Mouse (Mus musculus) small intestine, adult 2 months (tissue): Measurements from ENCODE around the gene Scd1. TPM values are rescaled to one million over a fixed set of nuclear protein-coding genes. Genes with fewer than 3 reads are reported as not detected.
A peak's percentile ranks its signal among the peaks of the same experiment; 100 is the strongest.

Experiments used
- H3K27ac ChIP-seq: fragments of 200-500 bp; 2 replicates; pipeline ENCODE4 v1.5.1; 2012; ENCODE audit warnings: low read depth, low read length, control low read depth, inconsistent platforms; ENCODE audit not compliant: insufficient read depth
- H3K27me3 ChIP-seq: fragments of 200-500 bp; 2 replicates; pipeline ENCODE4 v1.6.1; 2012; ENCODE audit warnings: mild to moderate bottlenecking, moderate library complexity, low read length, inconsistent platforms; ENCODE audit not compliant: control insufficient read depth, insufficient read depth
- H3K36me3 ChIP-seq: fragments of 200-500 bp; 2 replicates; pipeline ENCODE4 v1.6.1; 2012; ENCODE audit warnings: mild to moderate bottlenecking, low read length, control low read depth, inconsistent platforms; ENCODE audit not compliant: control insufficient read depth, insufficient read depth
- H3K4me1 ChIP-seq: fragments of 200-500 bp; 2 replicates; pipeline ENCODE4 v1.6.1; 2012; ENCODE audit warnings: low read length, inconsistent platforms, mixed read lengths; ENCODE audit not compliant: control insufficient read depth, insufficient read depth, insufficient read length
- H3K4me3 ChIP-seq: fragments of 200-500 bp; 2 replicates; pipeline ENCODE4 v1.5.1; 2012; ENCODE audit warnings: low read depth, mild to moderate bottlenecking, control low read depth, inconsistent platforms, low read length, moderate library complexity
- CTCF ChIP-seq: fragments of 200-500 bp; IDR thresholded peaks from 2 replicates; pipeline ENCODE4 v1.5.1; 2012; ENCODE audit warnings: low read depth, mild to moderate bottlenecking, control low read depth, inconsistent platforms, low read length, moderate library complexity, mixed read lengths; ENCODE audit not compliant: insufficient replicate concordance, insufficient read length; ENCODE audit errors: extremely low read depth
- POLR2A ChIP-seq: fragments of 200-500 bp; IDR thresholded peaks from 2 replicates; pipeline ENCODE4 v1.6.1; 2012; ENCODE audit warnings: low read depth, mild to moderate bottlenecking, control low read depth, inconsistent platforms, low read length, moderate library complexity
- WGBS: fragments of 180-500 bp; shearing (Covaris S2); methylation state at CpG from one replicate; pipeline ENCODE4 v1.1.7; 2018; 5-methylcytosine and 5-hydroxymethylcytosine counted together
- polyA plus RNA-seq: library from polyadenylated mRNA; depleted of rRNA; stranded (reverse); fragments of >200 nt; gene quantifications from 2 replicates; pipeline ENCODE4 v1.2.3, GENCODE M21; 2012; rRNA removed

Gene Scd1
- polyA plus RNA-seq = 9.6 and 24.9 TPM in 2 replicates

DNA sequence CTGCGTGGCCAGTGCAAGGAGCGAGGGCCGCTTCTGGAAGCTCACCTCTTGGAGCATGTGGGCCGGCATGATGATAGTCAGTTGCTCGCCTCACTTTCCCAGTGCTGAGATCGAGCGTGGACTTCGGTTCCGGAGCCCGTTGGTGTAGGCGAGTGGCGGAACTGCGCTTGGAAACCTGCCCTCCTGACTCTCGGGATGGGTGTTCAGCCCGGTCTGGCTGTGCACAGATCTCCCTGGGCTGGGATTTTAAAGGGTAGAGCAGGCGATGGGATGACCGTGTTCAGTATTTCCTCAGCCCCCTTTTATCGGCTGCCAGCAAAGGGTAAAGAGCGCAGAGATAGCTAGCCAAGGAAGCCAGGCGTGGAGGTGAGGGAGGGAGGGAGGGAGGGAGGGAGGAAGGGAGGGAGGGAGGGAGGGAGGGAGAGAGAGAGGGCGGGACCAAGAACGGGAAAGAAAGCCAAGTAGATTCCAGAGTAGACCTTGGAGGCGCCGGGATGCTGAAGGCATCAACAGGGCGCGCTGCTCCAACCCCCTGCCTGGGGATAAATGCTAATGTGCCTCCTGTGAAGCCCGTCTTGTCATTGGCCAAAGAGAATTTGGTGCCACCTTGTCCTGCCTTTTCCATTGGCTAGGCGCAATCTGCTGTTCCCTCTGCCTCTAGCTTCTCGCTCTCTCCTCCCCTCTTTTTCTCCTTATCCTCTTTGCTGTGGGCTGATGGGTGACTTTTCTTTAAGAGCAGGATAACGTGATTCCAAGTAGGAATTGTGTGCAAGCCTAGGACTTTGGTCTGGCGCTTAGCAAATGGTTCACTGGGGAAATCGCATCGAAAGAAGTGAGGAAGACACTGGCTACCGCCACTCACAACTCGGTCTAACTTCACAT lies at the start of gene Scd1:
Gene Scd1 (minus strand): TSS at position 539 of the 882 bp plus-strand sequence.
- 1% methylated on average over 34 of the region's 35 CpGs for WGBS
- TF ChIP-seq POLR2A (no peak), CTCF (no peak)

DNA sequence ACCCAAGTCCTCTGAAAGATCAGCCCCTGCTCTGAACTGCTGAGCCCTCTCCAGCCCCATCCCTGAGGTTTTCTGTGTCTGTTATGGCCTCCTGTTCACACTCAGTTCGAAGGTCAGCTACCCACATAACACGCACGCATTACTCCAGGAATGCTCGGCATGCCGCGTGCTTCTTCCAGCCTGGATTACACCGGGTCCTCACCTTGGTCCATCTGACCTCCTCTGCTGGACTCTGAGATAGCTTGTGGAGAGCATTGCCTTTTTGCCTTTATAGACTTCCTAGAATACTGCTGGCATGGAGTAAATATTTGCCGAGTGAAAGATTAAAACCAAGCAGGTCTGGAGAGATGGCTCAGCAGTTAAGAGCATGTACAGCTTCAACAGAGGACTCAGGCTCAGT lies 47.7 kb upstream of the Scd1 start:
- Histone ChIP-seq H3K36me3 (no peaks in the 10 kb centered on the region), H3K4me3 (no peak overlapping the region), H3K27ac (no peak overlapping the region), H3K27me3 (peaks cover 3% of the 10 kb centered on the region; the same call in 1 of the 2 replicates), H3K4me1 (no peaks in the 10 kb centered on the region)
- no peak for TF ChIP-seq POLR2A
- no peak for TF ChIP-seq CTCF
- WGBS = 34% methylated on average over 8 of the region's 8 CpGs

More for the DNA sequence above, at the start of gene Scd1:
- peak within 1 kb of the TSS; percentile 33; the same call in 1 of the 2 replicates for H3K27ac ChIP-seq
- H3K36me3 ChIP-seq = no peaks in the 10 kb centered on the region
- H3K27me3 ChIP-seq = peaks cover 14% of the 10 kb centered on the region
- peak within 1 kb of the TSS; percentile 55 for H3K4me3 ChIP-seq
- peaks cover 2% of the 10 kb centered on the region; the same call in 1 of the 2 replicates for H3K4me1 ChIP-seq

GRCm38 (mm10) chr19:44454862-44455261 lies 47.2 kb upstream of the Scd1 start:
- Histone ChIP-seq H3K4me3 (no peak overlapping the region), H3K4me1 (no peaks in the 10 kb centered on the region), H3K27ac (no peak overlapping the region), H3K27me3 (peaks cover 3% of the 10 kb centered on the region; the same call in 1 of the 2 replicates), H3K36me3 (no peaks in the 10 kb centered on the region)
- no peak for TF ChIP-seq CTCF
- WGBS = 87% methylated on average over 6 of the region's 6 CpGs

DNA sequence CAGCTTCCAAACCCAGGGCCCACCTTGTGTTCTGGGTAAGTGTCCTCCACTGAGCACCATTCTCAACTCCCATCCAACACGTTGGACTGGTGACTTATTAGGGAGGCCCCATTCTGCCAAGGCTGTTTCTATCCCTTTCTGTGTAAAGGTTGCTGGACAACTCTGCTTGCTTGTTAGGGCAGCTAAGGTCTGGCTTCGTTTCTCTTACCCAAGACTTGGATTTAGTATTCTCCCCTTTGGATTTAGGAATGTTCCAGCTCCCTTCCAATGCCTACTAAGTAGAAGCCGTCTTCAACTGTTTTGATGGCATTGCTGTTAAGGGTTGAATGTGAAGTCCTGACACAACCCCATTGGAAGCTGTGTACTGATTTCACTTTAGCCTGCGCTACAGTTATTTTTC lies 40.2 kb upstream of the Scd1 start:
- no peak for TF ChIP-seq POLR2A
- no peak for TF ChIP-seq CTCF
- no peaks in the 10 kb centered on the region for H3K4me1 ChIP-seq
- 0 out of 2 replicates have a peak, but pooled peaks cover 3% of the 10 kb centered on the region for H3K27me3 ChIP-seq
- H3K27ac ChIP-seq = no peak overlapping the region
- no peak overlapping the region for H3K4me3 ChIP-seq
- WGBS = 73% methylated on average over 4 of the region's 4 CpGs
- no peaks in the 10 kb centered on the region for H3K36me3 ChIP-seq

DNA sequence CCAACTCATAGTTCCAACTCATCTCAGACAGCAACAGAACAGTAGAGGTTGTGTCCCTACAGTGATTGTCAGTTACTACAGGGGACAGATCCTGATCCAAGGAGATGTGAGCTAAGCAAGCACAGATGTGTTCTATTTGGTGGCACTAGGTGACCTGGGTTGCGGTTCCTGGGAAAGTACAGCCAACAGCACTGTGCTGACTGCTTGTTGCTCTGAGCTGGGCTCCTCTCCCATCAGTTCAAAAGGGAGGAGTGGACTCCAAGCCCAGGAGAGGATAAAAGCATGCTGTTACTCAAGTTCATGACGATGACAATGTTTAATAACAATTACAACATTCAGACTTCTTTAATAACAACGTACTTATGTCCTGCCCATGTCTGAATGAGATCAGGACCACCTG lies 38.1 kb upstream of the Scd1 start:
- H3K27ac ChIP-seq = no peak overlapping the region
- H3K4me1 ChIP-seq = no peaks in the 10 kb centered on the region
- no peaks in the 10 kb centered on the region for H3K36me3 ChIP-seq
- TF ChIP-seq CTCF = no peak
- no peak for TF ChIP-seq POLR2A
- H3K4me3 ChIP-seq = no peak overlapping the region
- WGBS = 81% methylated on average over 3 of the region's 3 CpGs
- 0 out of 2 replicates have a peak, but pooled peaks cover 2% of the 10 kb centered on the region for H3K27me3 ChIP-seq

- Histone ChIP-seq H3K4me3 (no peak overlapping the region), H3K27me3 (no peaks in the 10 kb centered on the region), H3K36me3 (no peaks in the 10 kb centered on the region), H3K27ac (no peak overlapping the region), H3K4me1 (no peaks in the 10 kb centered on the region)
- 25% methylated on average over 4 of the region's 4 CpGs for WGBS
- TF ChIP-seq CTCF = no peak
- no peak for TF ChIP-seq POLR2A
Observed at GRCm38 (mm10) chr19:44439302-44439701, 31.6 kb upstream of the Scd1 start.

DNA sequence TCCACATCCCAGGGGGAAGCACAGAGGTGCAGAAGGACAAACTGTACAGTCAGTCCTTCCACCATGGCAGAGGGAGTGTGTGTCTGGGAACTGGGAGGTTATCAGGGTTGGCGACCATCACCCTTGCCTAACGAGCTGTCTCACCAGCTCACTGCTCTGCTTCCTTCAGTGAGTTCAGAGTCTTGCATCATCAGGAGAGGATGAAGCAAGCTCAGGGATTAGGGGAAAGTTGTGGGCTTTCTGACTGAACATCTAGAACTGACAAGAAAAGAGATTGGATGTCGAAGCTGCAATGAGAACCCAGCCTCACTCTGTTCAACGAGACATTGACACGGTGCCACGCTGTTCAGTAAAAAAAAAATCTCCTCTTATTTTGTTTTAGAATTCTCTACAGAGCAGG lies 30.3 kb upstream of the Scd1 start:
- no peak overlapping the region for H3K4me3 ChIP-seq
- 63% methylated on average over 6 of the region's 6 CpGs for WGBS
- no peaks in the 10 kb centered on the region for H3K4me1 ChIP-seq
- H3K36me3 ChIP-seq = no peaks in the 10 kb centered on the region
- no peaks in the 10 kb centered on the region for H3K27me3 ChIP-seq
- H3K27ac ChIP-seq = no peak overlapping the region
- TF ChIP-seq POLR2A (no peak), CTCF (no peak)
